Mouse (Mus musculus) stomach, postnatal 0 days (tissue): ENCODE data around the gene Nccrp1. TPM values are rescaled to one million over a fixed set of nuclear protein-coding genes. Genes with fewer than 3 reads are reported as not detected.

Experiments
- ATAC-seq: fragments of 200-750 bp; cut with Nextera tagmentation; 2 replicates; pipeline ENCODE4 v1.8.0; 2017; ENCODE audit not compliant: low FRiP score, low TSS enrichment
- DNase-seq: peaks from one replicate; pipeline ENCODE4 v3.0.0-alpha.2; 2016; ENCODE audit warnings: low spot score
- H3K27ac ChIP-seq: fragments of 300-500 bp; sonication (generic); replicated peaks from 2 replicates; pipeline ENCODE4 v1.5.1; 2014; ENCODE audit warnings: mild to moderate bottlenecking, control low read depth
- H3K27me3 ChIP-seq: fragments of 300-500 bp; sonication (generic); 2 replicates; pipeline ENCODE4 v1.6.1; 2014; ENCODE audit warnings: low read length; ENCODE audit not compliant: control insufficient read depth, insufficient read depth
- H3K36me3 ChIP-seq: fragments of 300-500 bp; sonication (generic); 2 replicates; pipeline ENCODE4 v1.6.1; 2014; ENCODE audit warnings: low read length, mixed read lengths; ENCODE audit not compliant: control insufficient read depth, insufficient read depth
- H3K4me1 ChIP-seq: fragments of 300-500 bp; sonication (generic); replicated peaks from 2 replicates; pipeline ENCODE4 v1.6.1; 2014; ENCODE audit warnings: antibody characterized with exemption; ENCODE audit not compliant: control insufficient read depth, insufficient read depth
- H3K4me2 ChIP-seq: fragments of 300-500 bp; sonication (generic); replicated peaks from 2 replicates; pipeline ENCODE4 v1.6.1; 2014; ENCODE audit warnings: low read depth, mild to moderate bottlenecking, control low read depth, moderate library complexity
- H3K4me3 ChIP-seq: fragments of 300-500 bp; sonication (generic); 2 replicates; pipeline ENCODE4 v1.5.1; 2014; ENCODE audit warnings: low read depth, low read length, control low read depth
- H3K9ac ChIP-seq: fragments of 300-500 bp; sonication (generic); 2 replicates; pipeline ENCODE4 v1.6.1; 2014; ENCODE audit warnings: mild to moderate bottlenecking, low read length, control low read depth, mixed read lengths
- H3K9me3 ChIP-seq: fragments of 300-500 bp; sonication (generic); 2 replicates; pipeline ENCODE4 v1.6.1; 2016; ENCODE audit warnings: low read length; ENCODE audit not compliant: control insufficient read depth
- CTCF ChIP-seq: IDR thresholded peaks from 2 replicates; pipeline ENCODE4 v1.5.1; 2016; ENCODE audit warnings: antibody characterized with exemption, low read depth, mild to moderate bottlenecking, moderate library complexity
- EP300 ChIP-seq: optimal IDR thresholded peaks from 2 replicates; pipeline ENCODE3; 2016; ENCODE audit warnings: antibody characterized with exemption
- WGBS: fragments of 180-500 bp; shearing (Covaris S2); extraction: QIAGEN DNeasy Blood & Tissue Kit; methylation state at CpG from one replicate; pipeline ENCODE4 v1.1.7; 2014; 5-methylcytosine and 5-hydroxymethylcytosine counted together
- polyA plus RNA-seq: library from polyadenylated mRNA; unstranded; fragments of >200 nt; fragmentation: Nextera tagmentation; extraction: Ambion mirVana; gene quantifications from 2 replicates; pipeline ENCODE4 v1.2.1, GENCODE M21; 2015

Nccrp1 gene
- polyA plus RNA-seq, 1 experiment from 2014 or later = 20.1 TPM

DNA sequence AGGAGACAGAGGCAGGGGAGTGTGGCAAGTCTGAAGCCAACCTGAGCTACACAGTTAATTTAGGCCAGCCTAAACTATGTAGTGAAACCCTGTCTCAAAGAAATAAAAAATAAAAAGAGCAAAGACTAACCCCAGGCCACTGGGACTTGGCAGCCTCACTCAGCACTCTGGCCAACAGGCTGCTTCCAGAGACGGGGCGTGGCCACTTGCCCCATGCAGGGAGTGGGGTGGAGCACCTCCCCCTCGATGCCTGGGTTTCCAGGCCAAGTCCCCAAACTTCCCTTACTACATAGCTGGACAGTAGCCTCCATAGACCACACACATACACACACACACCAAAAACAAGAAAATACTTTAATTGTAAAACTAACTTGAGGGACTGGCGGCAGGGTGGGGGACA lies 11.4 kb upstream of the Nccrp1 start:
- H3K27ac ChIP-seq = peak overlapping the region; percentile 30; the same call in 1 of the 2 replicates
- H3K9ac ChIP-seq = no peak overlapping the region
- TF ChIP-seq EP300 (no peak), CTCF (no peak)
- H3K36me3 ChIP-seq = peaks cover 12% of the 10 kb centered on the region
- DNase-seq (peak; percentile 60), ATAC-seq (peak; percentile 38; the same call in 1 of the 2 replicates)
- H3K4me2 ChIP-seq = no peak overlapping the region
- no peak overlapping the region for H3K4me3 ChIP-seq
- no peaks in the 10 kb centered on the region for H3K9me3 ChIP-seq
- no peaks in the 10 kb centered on the region for H3K27me3 ChIP-seq
- 0 out of 2 replicates have a peak, but pooled peaks cover 2% of the 10 kb centered on the region for H3K4me1 ChIP-seq
- WGBS = 36% methylated on average over 4 of the region's 4 CpGs

DNA sequence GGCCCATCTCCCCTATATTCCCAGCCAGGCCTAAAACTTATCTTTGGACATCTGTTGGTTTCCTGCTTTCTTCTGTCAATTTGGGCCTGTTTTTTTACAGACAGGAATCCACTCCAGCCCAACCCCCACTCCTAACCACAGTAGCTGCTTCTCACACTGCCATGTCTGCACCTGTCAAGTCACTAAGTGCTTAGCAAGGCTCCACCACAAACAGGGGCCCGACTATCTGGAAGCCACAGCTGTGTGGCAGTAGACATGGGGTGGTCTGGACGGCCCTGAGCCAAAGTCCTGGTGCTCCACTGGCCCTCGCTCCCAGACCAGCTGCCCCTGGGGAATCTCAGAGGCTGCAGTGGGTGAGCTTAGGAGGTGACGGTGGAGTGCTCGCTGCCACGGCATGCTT lies 10.7 kb upstream of the Nccrp1 start:
- no peaks in the 10 kb centered on the region for H3K9me3 ChIP-seq
- no peak for DNase-seq
- no peaks in the 10 kb centered on the region for H3K27me3 ChIP-seq
- 0 out of 2 replicates have a peak overlapping the region, but pooled peaks have one; percentile 13 for H3K27ac ChIP-seq
- 0 out of 2 replicates have a peak, but pooled peaks cover 2% of the 10 kb centered on the region for H3K4me1 ChIP-seq
- 77% methylated on average over 6 of the region's 6 CpGs for WGBS
- H3K36me3 ChIP-seq = peaks cover 10% of the 10 kb centered on the region
- no peak for ATAC-seq
- H3K4me2 ChIP-seq = no peak overlapping the region
- TF ChIP-seq CTCF = no peak
- no peak for TF ChIP-seq EP300
- no peak overlapping the region for H3K4me3 ChIP-seq
- H3K9ac ChIP-seq = no peak overlapping the region

DNA sequence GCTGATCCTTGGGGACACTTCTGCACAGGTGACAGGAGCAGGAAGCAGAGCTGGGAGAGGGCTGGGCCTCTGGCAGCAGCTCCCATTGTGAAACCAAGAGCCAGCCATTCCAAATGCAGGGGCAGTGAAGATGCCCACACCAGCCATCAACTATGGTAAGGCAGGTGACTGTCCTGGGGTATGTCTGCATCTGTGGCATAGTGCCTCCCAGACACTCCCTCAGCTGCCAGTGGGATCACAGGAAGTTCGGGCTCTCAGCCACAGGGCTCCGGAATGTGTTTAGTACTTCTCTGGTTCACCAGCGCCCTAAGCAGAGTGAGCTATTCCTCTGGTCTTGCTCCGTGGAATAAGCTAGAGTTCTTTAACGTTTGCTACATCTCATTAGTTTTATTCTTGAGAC lies 10.0 kb upstream of the Nccrp1 start:
- Histone ChIP-seq H3K9ac (peak overlapping the region; percentile 18; the same call in 1 of the 2 replicates), H3K27ac (peak overlapping the region; percentile 61), H3K9me3 (no peaks in the 10 kb centered on the region), H3K4me2 (no peak overlapping the region), H3K36me3 (peaks cover 9% of the 10 kb centered on the region), H3K27me3 (no peaks in the 10 kb centered on the region), H3K4me1 (0 out of 2 replicates have a peak, but pooled peaks cover 2% of the 10 kb centered on the region), H3K4me3 (no peak overlapping the region)
- no peak for ATAC-seq
- TF ChIP-seq EP300 = no peak
- TF ChIP-seq CTCF = no peak
- no peak for DNase-seq
- WGBS = 50% methylated on average over 5 of the region's 5 CpGs

DNA sequence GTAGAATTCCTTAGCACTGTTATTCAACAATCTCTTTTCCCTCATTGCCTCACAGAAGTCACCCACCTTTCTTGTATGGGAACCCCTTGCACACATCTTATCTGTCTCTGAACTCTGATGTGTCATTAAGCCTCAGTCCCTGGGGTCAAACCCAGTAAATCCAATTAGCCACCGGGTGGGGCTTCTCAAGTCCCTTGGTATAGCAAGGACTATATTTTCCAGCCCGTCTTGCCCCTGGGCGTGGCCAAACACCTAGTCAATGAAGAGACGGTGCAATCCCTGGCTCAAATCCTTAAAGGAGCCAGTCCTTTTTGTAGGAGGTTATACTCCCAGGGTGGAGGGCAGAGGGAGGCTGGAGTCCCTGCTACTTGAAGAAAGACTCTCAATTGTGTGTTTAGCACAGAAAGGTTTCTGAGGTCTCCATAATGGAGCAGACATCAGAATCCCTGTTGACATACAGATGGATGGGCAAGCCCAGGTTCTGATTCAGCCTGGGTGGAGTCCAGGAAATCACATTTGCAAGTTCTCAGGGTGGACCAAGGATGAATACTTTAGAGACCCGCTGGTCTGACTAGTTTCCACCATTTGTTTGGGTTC lies 9.0 kb upstream of the Nccrp1 start:
- Histone ChIP-seq H3K9ac (no peak overlapping the region), H3K9me3 (no peaks in the 10 kb centered on the region), H3K4me2 (no peak overlapping the region), H3K4me3 (no peak overlapping the region), H3K27ac (peak overlapping the region; percentile 61), H3K27me3 (no peaks in the 10 kb centered on the region), H3K4me1 (0 out of 2 replicates have a peak, but pooled peaks cover 2% of the 10 kb centered on the region), H3K36me3 (peaks cover 6% of the 10 kb centered on the region)
- no peak for TF ChIP-seq EP300
- TF ChIP-seq CTCF = no peak
- no peak for DNase-seq
- WGBS = 10% methylated on average over 5 of the region's 5 CpGs
- ATAC-seq = no peak; the same call in 1 of the 2 replicates

DNA sequence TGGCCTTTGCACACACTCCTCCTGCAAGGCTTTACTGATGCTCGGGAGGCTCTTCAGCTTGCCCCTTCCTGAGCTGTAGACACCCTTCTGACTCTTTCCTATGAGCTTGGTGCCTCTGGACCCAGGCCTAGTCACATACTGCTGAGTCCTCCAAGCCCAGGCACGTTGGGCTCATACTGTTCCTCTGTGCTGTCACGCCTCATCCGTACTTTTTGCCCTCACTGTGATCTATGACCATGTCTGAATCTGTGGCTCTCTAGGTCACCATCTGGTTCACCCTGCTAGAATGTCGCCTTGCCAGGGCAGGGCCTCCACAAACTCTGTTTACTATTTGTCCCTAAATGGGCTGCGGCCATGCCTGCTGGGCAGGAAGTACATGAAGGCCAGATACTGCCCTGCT lies 6.0 kb upstream of the Nccrp1 start:
- 0 out of 2 replicates have a peak, but pooled peaks have one; percentile 21 for ATAC-seq
- no peak overlapping the region for H3K4me3 ChIP-seq
- H3K4me1 ChIP-seq = no peaks in the 10 kb centered on the region
- WGBS = 71% methylated on average over 6 of the region's 6 CpGs
- no peak overlapping the region for H3K4me2 ChIP-seq
- H3K9ac ChIP-seq = no peak overlapping the region
- no peaks in the 10 kb centered on the region for H3K9me3 ChIP-seq
- no peaks in the 10 kb centered on the region for H3K36me3 ChIP-seq
- H3K27me3 ChIP-seq = no peaks in the 10 kb centered on the region
- TF ChIP-seq CTCF = no peak
- no peak for TF ChIP-seq EP300
- no peak for DNase-seq
- peak overlapping the region; percentile 59 for H3K27ac ChIP-seq

DNA sequence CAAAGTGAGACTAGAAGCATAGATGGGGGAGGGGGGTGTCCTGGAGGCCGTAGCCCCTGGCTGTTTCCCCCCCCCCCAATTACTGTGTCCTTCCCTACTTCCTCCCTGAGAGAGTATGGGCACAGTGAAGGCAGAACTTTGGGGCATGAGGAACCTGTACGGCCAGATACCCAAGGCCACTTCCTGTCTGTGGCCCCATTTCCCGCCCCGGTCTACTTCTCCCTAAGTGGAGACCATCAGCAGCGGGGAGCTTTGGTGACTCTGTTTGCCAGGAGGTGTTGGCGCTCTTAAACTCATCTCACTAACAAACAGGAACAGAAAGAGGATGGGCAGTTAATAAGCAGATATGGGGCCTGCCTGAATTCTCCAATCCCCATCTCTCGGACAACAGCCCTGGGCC lies 574 bp upstream of the Nccrp1 start:
- no peaks in the 10 kb centered on the region for H3K36me3 ChIP-seq
- no peak overlapping the region for H3K9ac ChIP-seq
- peak overlapping the region; percentile 77 for H3K27ac ChIP-seq
- WGBS = 66% methylated on average over 6 of the region's 7 CpGs
- no peak for ATAC-seq
- no peaks in the 10 kb centered on the region; the same call in 1 of the 2 replicates for H3K27me3 ChIP-seq
- no peak for DNase-seq
- H3K4me1 ChIP-seq = 0 out of 2 replicates have a peak, but pooled peaks cover 2% of the 10 kb centered on the region
- TF ChIP-seq CTCF (no peak), EP300 (no peak)
- H3K9me3 ChIP-seq = no peaks in the 10 kb centered on the region
- no peak overlapping the region for H3K4me3 ChIP-seq
- H3K4me2 ChIP-seq = no peak overlapping the region
